Mouse (Mus musculus): ENCODE data around the gene Kcnj10.

DNA sequence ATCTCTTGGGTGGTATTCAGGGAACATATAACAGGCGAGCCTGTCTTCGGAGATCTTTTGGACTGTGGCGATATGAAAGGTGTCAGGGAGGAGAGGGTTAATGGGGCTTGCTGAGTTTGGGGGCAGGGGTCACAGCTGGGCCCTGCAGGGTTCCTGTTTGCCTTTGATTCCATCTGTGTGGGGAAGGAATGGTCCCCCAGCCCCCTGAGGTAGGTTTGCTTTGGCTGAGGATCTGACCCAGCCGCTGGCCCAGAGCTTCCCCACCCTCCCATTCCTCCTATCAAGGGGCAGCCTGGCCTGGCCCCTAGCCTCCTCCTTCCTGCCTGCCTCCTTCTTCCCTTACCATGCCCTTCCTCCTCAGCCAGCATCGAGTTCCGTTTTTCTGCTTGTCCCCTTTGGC, 38.2 kb upstream of the Kcnj10 start:
- TF ChIP-seq POLR2A (IDR thresholded peaks at IDR 0.05; ENCODE audit: extremely low read depth, insufficient read depth, low read length) = no peak
- TF ChIP-seq CTCF (IDR thresholded peaks at IDR 0.05; ENCODE audit: low read depth, low read length) = no peak
